Mouse (Mus musculus): ENCODE data around the gene Vmn1r117. TPM values are rescaled to one million over a fixed set of nuclear protein-coding genes. Genes with fewer than 3 reads are reported as not detected.
"Not testable (repeated sequence)": the region's sequence is repeated elsewhere in the genome, so short reads cannot be mapped to it uniquely, and the experiment has no call there.

Vmn1r117 gene
- not detected in 2 replicates for polyA plus RNA-seq (2015; fragmentation: Nextera tagmentation; extraction: Ambion mirVana)

- not testable (repeated sequence) for H3K4me1 ChIP-seq; H3K27ac ChIP-seq (replicated peaks); H3K9me3 ChIP-seq; H3K36me3 ChIP-seq; ATAC-seq (ENCODE audit: extremely low read depth, insufficient number of reproducible peaks, low FRiP score, low TSS enrichment); H3K27me3 ChIP-seq (replicated peaks); H3K4me2 ChIP-seq; H3K9ac ChIP-seq; H3K4me3 ChIP-seq
- WGBS: no CpG with 5 or more reads among the region's 2 CpGs
Observed at GRCm38 (mm10) chr7:20884021-20884420, at the start of gene Vmn1r117. TSS of gene Vmn1r117 (minus strand) at chr7:20884121.

GRCm38 (mm10) chr7:20912247-20912646 is 28.3 kb upstream of the Vmn1r117 start, which contains the start of gene Vmn1r118:
TSS of gene Vmn1r118 (minus strand) at chr7:20912347.
- H3K9ac ChIP-seq; H3K4me2 ChIP-seq; H3K9me3 ChIP-seq; H3K27me3 ChIP-seq (replicated peaks); ATAC-seq (ENCODE audit: extremely low read depth, insufficient number of reproducible peaks, low FRiP score, low TSS enrichment); H3K27ac ChIP-seq (replicated peaks); H3K36me3 ChIP-seq; H3K4me1 ChIP-seq; H3K4me3 ChIP-seq: not testable (repeated sequence)
- WGBS: no CpG with 5 or more reads among the region's 2 CpGs

- H3K9me3 ChIP-seq; H3K36me3 ChIP-seq; H3K27ac ChIP-seq (replicated peaks); H3K4me1 ChIP-seq; H3K4me3 ChIP-seq; H3K27me3 ChIP-seq (replicated peaks); H3K9ac ChIP-seq; H3K4me2 ChIP-seq; ATAC-seq (ENCODE audit: extremely low read depth, insufficient number of reproducible peaks, low FRiP score, low TSS enrichment): not testable (repeated sequence)
- WGBS: 59% methylated on average over 3 of the region's 3 CpGs
Observed at GRCm38 (mm10) chr7:20871956-20872355, 12.0 kb downstream of the Vmn1r117 start, which contains the start of gene Vmn1r116. TSS of gene Vmn1r116 (plus strand) at chr7:20872256.

DNA sequence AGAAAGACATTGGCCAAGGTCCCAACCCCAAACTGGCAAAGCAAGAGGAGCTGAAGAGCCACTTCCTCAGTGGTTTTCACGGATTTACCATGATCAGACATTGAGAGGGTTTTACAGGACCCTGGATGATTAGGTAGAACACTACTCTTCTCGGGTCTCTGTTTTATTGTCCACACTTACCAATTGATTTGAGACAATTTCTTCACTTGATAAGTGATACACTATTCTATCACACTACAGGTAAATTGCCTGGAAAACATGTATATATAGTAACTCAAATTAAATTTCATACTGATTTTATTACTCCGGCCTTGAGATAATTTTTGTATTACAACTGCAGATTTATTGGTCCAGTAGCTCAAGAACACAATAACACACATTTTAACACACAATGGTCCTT is 39.0 kb downstream of the Vmn1r117 start, which contains the start of gene Vmn1r115:
TSS of gene Vmn1r115 (minus strand) at position 101 of the 400 bp plus-strand sequence.
- H3K4me3 ChIP-seq; H3K36me3 ChIP-seq; H3K4me2 ChIP-seq; H3K27ac ChIP-seq (replicated peaks); ATAC-seq (ENCODE audit: extremely low read depth, insufficient number of reproducible peaks, low FRiP score, low TSS enrichment); H3K4me1 ChIP-seq; H3K27me3 ChIP-seq (replicated peaks); H3K9ac ChIP-seq; H3K9me3 ChIP-seq: not testable (repeated sequence)
- 75% methylated on average over 1 of the region's 3 CpGs for WGBS

Other genes starting within 250 kb of the Vmn1r117 start
- gene Vmn1r107, start 215.2 kb downstream of the Vmn1r117 start, polyA plus RNA-seq (2015; fragmentation: Nextera tagmentation; extraction: Ambion mirVana): not detected in 2 replicates
- gene Vmn1r111, start 180.9 kb downstream of the Vmn1r117 start, polyA plus RNA-seq (2015; fragmentation: Nextera tagmentation; extraction: Ambion mirVana): not detected in 2 replicates
- gene Gm10668, start 153.5 kb downstream of the Vmn1r117 start, polyA plus RNA-seq (2015; fragmentation: Nextera tagmentation; extraction: Ambion mirVana): not detected in 2 replicates
- not detected in 2 replicates for gene Vmn1r112, start 112.9 kb downstream of the Vmn1r117 start, polyA plus RNA-seq (2015; fragmentation: Nextera tagmentation; extraction: Ambion mirVana)
- gene Vmn1r113, start 96.8 kb downstream of the Vmn1r117 start, polyA plus RNA-seq (2015; fragmentation: Nextera tagmentation; extraction: Ambion mirVana): not detected in 2 replicates
- not detected in 2 replicates for gene Vmn1r114, start 71.9 kb downstream of the Vmn1r117 start, polyA plus RNA-seq (2015; fragmentation: Nextera tagmentation; extraction: Ambion mirVana)
- gene Vmn1r115, start 39.1 kb downstream of the Vmn1r117 start, polyA plus RNA-seq (2015; fragmentation: Nextera tagmentation; extraction: Ambion mirVana): not detected in 2 replicates
- not detected in 2 replicates for gene Vmn1r116, start 11.9 kb downstream of the Vmn1r117 start, polyA plus RNA-seq (2015; fragmentation: Nextera tagmentation; extraction: Ambion mirVana)
- gene Vmn1r118, start 28.2 kb upstream of the Vmn1r117 start, polyA plus RNA-seq (2015; fragmentation: Nextera tagmentation; extraction: Ambion mirVana): not detected in 2 replicates
- not detected in 2 replicates for gene Vmn1r119, start 128.3 kb upstream of the Vmn1r117 start, polyA plus RNA-seq (2015; fragmentation: Nextera tagmentation; extraction: Ambion mirVana)
- gene Vmn1r120, start 169.7 kb upstream of the Vmn1r117 start, polyA plus RNA-seq (2015; fragmentation: Nextera tagmentation; extraction: Ambion mirVana): not detected in 2 replicates
- not detected in 2 replicates for gene Vmn1r121, start 214.4 kb upstream of the Vmn1r117 start, polyA plus RNA-seq (2015; fragmentation: Nextera tagmentation; extraction: Ambion mirVana)